Mouse (Mus musculus): ENCODE data around the gene Cdkn3.

GRCm38 (mm10) chr14:46761186-46761585 is 845 bp downstream of the Cdkn3 start:
- no peak for TF ChIP-seq CTCF (IDR thresholded peaks at IDR 0.05; ENCODE audit: low read depth)
- TF ChIP-seq EP300 (optimal IDR thresholded peaks at IDR 0.05): no peak
